Mouse (Mus musculus) testis, postnatal 14 days (tissue): Measurements from ENCODE around the gene Cdca5.

Experiments
- DNase-seq: peaks from one replicate; pipeline ENCODE4 v3.0.0; 2021; ENCODE audit warnings: low spot score

Cdca5 gene

GRCm38 (mm10) chr19:6141394-6141749 is 56.6 kb downstream of the Cdca5 start, which contains the start of gene Arl2:
Gene Arl2, minus strand, starts transcription at chr19:6141548.
- DNase-seq, result peak; percentile 81
